13 mouse cellular contexts compared by ENCODE assay signal in the genomic region with DNA sequence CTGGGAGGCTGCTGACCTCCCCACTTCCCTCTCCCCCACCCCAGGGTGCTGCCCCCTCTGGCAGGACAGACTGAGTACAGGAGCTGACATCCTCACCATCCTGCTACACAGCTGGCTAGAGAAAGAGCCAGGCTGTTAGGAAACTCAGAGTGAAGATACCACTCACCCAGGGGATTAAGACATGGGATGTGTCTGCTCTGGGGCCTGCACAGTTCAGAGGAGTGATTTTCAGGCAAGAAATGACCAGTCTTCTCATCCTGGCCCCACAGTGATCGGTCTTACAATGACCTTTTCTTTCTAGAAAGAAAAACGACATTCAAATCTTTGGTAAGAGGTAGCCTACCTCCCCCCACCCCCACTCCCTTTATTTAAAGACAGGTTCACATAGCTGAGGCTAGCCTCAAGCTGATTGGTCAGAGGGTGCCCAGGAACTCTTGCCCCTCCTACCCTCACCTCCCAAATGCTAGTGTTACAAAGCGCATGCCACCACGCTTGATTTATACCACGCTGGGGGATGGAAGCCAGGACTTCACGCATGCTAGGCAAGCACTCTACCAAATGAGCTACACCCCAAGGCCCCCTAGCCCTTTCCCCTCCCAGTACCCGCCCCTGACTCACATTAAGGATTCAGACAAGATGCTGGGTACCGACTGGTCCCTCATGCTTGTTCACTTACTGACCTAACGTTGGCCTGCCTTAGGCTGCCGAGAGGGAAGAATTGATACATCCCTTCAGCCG.
DNase-seq lines count a peak whose midpoint lies in the region; ATAC-seq and TF ChIP-seq lines count a peak whose summit lies in the region.
"Had no signal": no experiment of that assay in that cellular context is flagged by ENCODE, and none has a peak within 500 bp of the region (broad histone marks: within the 10 kb centered on the region; RNA-seq: fewer than 3 reads in every experiment).

No protein-coding gene starts in this region.

- no peaks in the 10 kb centered on the region for H3K27me3 ChIP-seq in heart, postnatal 0 days (ENCODE audit: control insufficient read depth, insufficient read depth, low read length)
- peaks cover 12% of the 10 kb centered on the region for H3K27me3 ChIP-seq in heart, embryonic 12.5 days (replicated peaks)
- peaks cover 64% of the 10 kb centered on the region for H3K27me3 ChIP-seq in midbrain, embryonic 10.5 days (ENCODE audit: low read depth, poor library complexity, severe bottlenecking)
- peaks cover 5% of the 10 kb centered on the region; the same call in 1 of the 2 replicates for H3K27me3 ChIP-seq in midbrain, embryonic 16.5 days (ENCODE audit: control insufficient read depth, insufficient read depth, low read depth, low read length)
- no peaks in the 10 kb centered on the region for H3K27me3 ChIP-seq in limb, embryonic 12.5 days
- H3K27me3 ChIP-seq: embryonic facial prominence, embryonic 15.5 days; limb, embryonic 15.5 days had no signal

- 72% methylated on average over 11 of the region's 11 CpGs for WGBS in heart, postnatal 0 days
- WGBS in heart, embryonic 12.5 days, result 70% methylated on average over 11 of the region's 11 CpGs
- 69% methylated on average over 11 of the region's 11 CpGs for WGBS in midbrain, embryonic 10.5 days
- WGBS in midbrain, embryonic 16.5 days, result 58% methylated on average over 11 of the region's 11 CpGs
- 41% methylated on average over 11 of the region's 11 CpGs for WGBS in limb, embryonic 12.5 days

- no peak for TF ChIP-seq EP300 in heart, postnatal 0 days (IDR thresholded peaks at IDR 0.05; ENCODE audit: low read depth)

- DNase-seq in heart, postnatal 0 days (ENCODE audit: low spot score), result no peak
- no peak for DNase-seq in midbrain, embryonic 10.5 days (ENCODE audit: low spot score)
- DNase-seq in yolk sac, embryonic 10.5 days (ENCODE audit: low spot score), result peak; percentile 26
- no peak for DNase-seq in cerebellum, adult 11-12 months
- DNase-seq in T-cell, adult 2 months (ENCODE audit: low spot score), result no peak
- DNase-seq: forebrain, postnatal 0 days; gastrocnemius, postnatal 36 days; right cerebral cortex, postnatal 14 days had no signal

- peak overlapping the region; percentile 31; the same call in 1 of the 2 replicates for H3K27ac ChIP-seq in heart, postnatal 0 days (ENCODE audit: low read depth)
- no peak overlapping the region for H3K27ac ChIP-seq in heart, embryonic 12.5 days (ENCODE audit: poor library complexity, severe bottlenecking)
- H3K27ac ChIP-seq in midbrain, embryonic 10.5 days (replicated peaks), result peak overlapping the region; percentile 63; the same call in 1 of the 2 replicates
- H3K27ac ChIP-seq in midbrain, embryonic 16.5 days (ENCODE audit: low read length), result no peak overlapping the region
- peak overlapping the region; percentile 75 for H3K27ac ChIP-seq in limb, embryonic 12.5 days
- H3K27ac ChIP-seq: limb, embryonic 15.5 days had no signal

- no peak overlapping the region for H3K4me2 ChIP-seq in heart, postnatal 0 days (ENCODE audit: low read depth, low read length)
- H3K4me2 ChIP-seq in heart, embryonic 12.5 days, result no peak overlapping the region
- H3K4me2 ChIP-seq in midbrain, embryonic 16.5 days (ENCODE audit: low read length), result no peak overlapping the region
- H3K4me2 ChIP-seq in limb, embryonic 12.5 days, result no peak overlapping the region
- H3K4me2 ChIP-seq: embryonic facial prominence, embryonic 15.5 days; limb, embryonic 15.5 days had no signal

- no peaks in the 10 kb centered on the region for H3K36me3 ChIP-seq in heart, postnatal 0 days (replicated peaks; ENCODE audit: control insufficient read depth, insufficient read depth, low read length)
- H3K36me3 ChIP-seq in heart, embryonic 12.5 days, result no peaks in the 10 kb centered on the region
- no peaks in the 10 kb centered on the region for H3K36me3 ChIP-seq in midbrain, embryonic 10.5 days
- H3K36me3 ChIP-seq in midbrain, embryonic 16.5 days (ENCODE audit: control insufficient read depth, insufficient read depth, low read length), result no peaks in the 10 kb centered on the region
- H3K36me3 ChIP-seq in limb, embryonic 12.5 days, result no peaks in the 10 kb centered on the region
- H3K36me3 ChIP-seq: embryonic facial prominence, embryonic 15.5 days; limb, embryonic 15.5 days had no signal

- TF ChIP-seq CTCF in heart, postnatal 0 days (IDR thresholded peaks at IDR 0.05; ENCODE audit: low read depth), result no peak

- no peaks in the 10 kb centered on the region for H3K9me3 ChIP-seq in heart, postnatal 0 days (replicated peaks; ENCODE audit: control insufficient read depth, low read length)
- no peaks in the 10 kb centered on the region for H3K9me3 ChIP-seq in heart, embryonic 12.5 days (replicated peaks)
- no peaks in the 10 kb centered on the region for H3K9me3 ChIP-seq in midbrain, embryonic 10.5 days (replicated peaks)
- no peaks in the 10 kb centered on the region for H3K9me3 ChIP-seq in midbrain, embryonic 16.5 days (replicated peaks; ENCODE audit: control insufficient read depth, low read length, poor library complexity, severe bottlenecking)
- no peaks in the 10 kb centered on the region for H3K9me3 ChIP-seq in limb, embryonic 12.5 days
- H3K9me3 ChIP-seq: embryonic facial prominence, embryonic 15.5 days; limb, embryonic 15.5 days had no signal

- no peak; the same call in 1 of the 2 replicates for ATAC-seq in heart, postnatal 0 days (ENCODE audit: insufficient read depth, low read depth)
- ATAC-seq in heart, embryonic 12.5 days (ENCODE audit: insufficient number of reproducible peaks, low FRiP score), result no peak
- no peak for ATAC-seq in midbrain, embryonic 16.5 days
- ATAC-seq in limb, embryonic 12.5 days (ENCODE audit: insufficient number of reproducible peaks, insufficient read depth, low FRiP score, low TSS enrichment, low read depth), result no peak; the same call in 1 of the 2 replicates
- ATAC-seq: forebrain, postnatal 0 days had no signal

- no peak overlapping the region for H3K9ac ChIP-seq in heart, postnatal 0 days (replicated peaks; ENCODE audit: low read depth, low read length)
- no peak overlapping the region for H3K9ac ChIP-seq in heart, embryonic 12.5 days
- no peak overlapping the region for H3K9ac ChIP-seq in midbrain, embryonic 16.5 days (ENCODE audit: low read depth, low read length)
- H3K9ac ChIP-seq in limb, embryonic 12.5 days (replicated peaks), result no peak overlapping the region
- H3K9ac ChIP-seq: embryonic facial prominence, embryonic 15.5 days; forebrain, postnatal 0 days; limb, embryonic 15.5 days had no signal

- no peaks in the 10 kb centered on the region for H3K4me1 ChIP-seq in heart, postnatal 0 days (ENCODE audit: control insufficient read depth, insufficient read depth)
- no peaks in the 10 kb centered on the region for H3K4me1 ChIP-seq in heart, embryonic 12.5 days (replicated peaks)
- peaks cover 29% of the 10 kb centered on the region for H3K4me1 ChIP-seq in midbrain, embryonic 10.5 days
- H3K4me1 ChIP-seq in midbrain, embryonic 16.5 days (ENCODE audit: control insufficient read depth, insufficient read depth, low read length), result 0 out of 2 replicates have a peak, but pooled peaks cover 3% of the 10 kb centered on the region
- peaks cover 30% of the 10 kb centered on the region for H3K4me1 ChIP-seq in limb, embryonic 12.5 days (replicated peaks)

- H3K4me3 ChIP-seq in heart, postnatal 0 days (ENCODE audit: low read depth, low read length), result no peak overlapping the region
- H3K4me3 ChIP-seq in heart, embryonic 12.5 days, result no peak overlapping the region
- H3K4me3 ChIP-seq in midbrain, embryonic 10.5 days, result no peak overlapping the region
- no peak overlapping the region for H3K4me3 ChIP-seq in midbrain, embryonic 16.5 days (ENCODE audit: low read depth, low read length)
- H3K4me3 ChIP-seq in limb, embryonic 12.5 days (replicated peaks), result no peak overlapping the region
- H3K4me3 ChIP-seq: embryonic facial prominence, embryonic 15.5 days; limb, embryonic 15.5 days had no signal

Comparison
In these comparisons a context has a peak if more than half of its experiments do, and no peak if none do; other contexts are left out.
1. H3K27ac ChIP-seq: peak in heart, postnatal 0 days (single experiment), midbrain, embryonic 10.5 days (single experiment) and limb, embryonic 12.5 days (single experiment); none in heart, embryonic 12.5 days (single experiment) and midbrain, embryonic 16.5 days (single experiment).